Mouse (Mus musculus): ENCODE measurements at regions not wholly inside any gene's neighbourhood (a gene's known extent, or its start where the extent isn't known, plus 50 kb on each side); places are given as distances from the start of the nearest gene placed in this dataset.
"Not testable (repeated sequence)": the region's sequence is repeated elsewhere in the genome, so short reads cannot be mapped to it uniquely, and the experiment has no call there.

- no peak overlapping the region for H3K9ac ChIP-seq (ENCODE audit: low read depth, low read length)
- no peak overlapping the region for H3K4me2 ChIP-seq
- whole genome bisulfite sequencing = 85% methylated on average over 5 of the region's 5 CpGs
- H3K27ac ChIP-seq (ENCODE audit: low read depth, low read length) = no peak overlapping the region
- H3K4me1 ChIP-seq (replicated peaks; ENCODE audit: control insufficient read depth, insufficient read depth, low read length) = no peaks in the 10 kb centered on the region
- no peak overlapping the region for H3K4me3 ChIP-seq (ENCODE audit: low read depth, low read length)
- ATAC-seq (replicated peaks; ENCODE audit: low FRiP score) = no peak
- H3K27me3 ChIP-seq (replicated peaks; ENCODE audit: control insufficient read depth, insufficient read depth, low read length) = no peaks in the 10 kb centered on the region
- no peaks in the 10 kb centered on the region for H3K36me3 ChIP-seq (ENCODE audit: control insufficient read depth, insufficient read depth, low read length)
- DNase-seq (ENCODE audit: low spot score) = no peak
- H3K9me3 ChIP-seq (ENCODE audit: control insufficient read depth, low read length) = no peaks in the 10 kb centered on the region
These were observed 403.1 kb downstream of the Zpld1 start for GRCm38 (mm10) chr16:54894661-54895060.

GRCm38 (mm10) chr16:54857369-54857768, 440.4 kb downstream of the Zpld1 start:
- no peak overlapping the region for H3K4me3 ChIP-seq (ENCODE audit: low read depth, low read length)
- DNase-seq (ENCODE audit: low spot score) (no peak), ATAC-seq (replicated peaks; ENCODE audit: low FRiP score) (no peak)
- no peak overlapping the region for H3K27ac ChIP-seq (ENCODE audit: low read depth, low read length)
- H3K4me1 ChIP-seq (replicated peaks; ENCODE audit: control insufficient read depth, insufficient read depth, low read length) = no peaks in the 10 kb centered on the region
- no peaks in the 10 kb centered on the region for H3K9me3 ChIP-seq (ENCODE audit: control insufficient read depth, low read length)
- H3K27me3 ChIP-seq (replicated peaks; ENCODE audit: control insufficient read depth, insufficient read depth, low read length) = no peaks in the 10 kb centered on the region
- no peaks in the 10 kb centered on the region for H3K36me3 ChIP-seq (ENCODE audit: control insufficient read depth, insufficient read depth, low read length)
- no peak overlapping the region for H3K9ac ChIP-seq (ENCODE audit: low read depth, low read length)
- H3K4me2 ChIP-seq = no peak overlapping the region

GRCm38 (mm10) chr16:54842996-54843395, 454.8 kb downstream of the Zpld1 start:
- not testable (repeated sequence) for H3K36me3 ChIP-seq (ENCODE audit: control insufficient read depth, insufficient read depth, low read length); DNase-seq (ENCODE audit: low spot score); H3K27ac ChIP-seq (ENCODE audit: low read depth, low read length); H3K4me1 ChIP-seq (replicated peaks; ENCODE audit: control insufficient read depth, insufficient read depth, low read length); H3K4me2 ChIP-seq; H3K9ac ChIP-seq (ENCODE audit: low read depth, low read length); H3K4me3 ChIP-seq (ENCODE audit: low read depth, low read length); H3K9me3 ChIP-seq (ENCODE audit: control insufficient read depth, low read length); ATAC-seq (replicated peaks; ENCODE audit: low FRiP score); H3K27me3 ChIP-seq (replicated peaks; ENCODE audit: control insufficient read depth, insufficient read depth, low read length)
- WGBS = 95% methylated on average over 3 of the region's 4 CpGs
